Mouse (Mus musculus): ENCODE data around the gene Gm20816. TPM values are rescaled to one million over a fixed set of nuclear protein-coding genes. Genes with fewer than 3 reads are reported as not detected.
"Not testable (repeated sequence)": the region's sequence is repeated elsewhere in the genome, so short reads cannot be mapped to it uniquely, and the experiment has no call there.

Gene Gm20816
- polyA plus RNA-seq (2015; fragmentation: Nextera tagmentation; extraction: Ambion mirVana), result not detected in 2 replicates

GRCm38 (mm10) chrY:68537655-68538054 is at the start of gene Gm20816:
Gm20816 (plus strand) TSS chrY:68537955.
- H3K4me1 ChIP-seq (ENCODE audit: control insufficient read depth, insufficient read depth, low read length); H3K9ac ChIP-seq (ENCODE audit: low read length); H3K4me2 ChIP-seq (ENCODE audit: low read depth, low read length); H3K36me3 ChIP-seq (ENCODE audit: control insufficient read depth, insufficient read depth); H3K4me3 ChIP-seq (ENCODE audit: low read length); H3K27me3 ChIP-seq (ENCODE audit: control insufficient read depth, insufficient read depth, low read length); H3K9me3 ChIP-seq (replicated peaks; ENCODE audit: control insufficient read depth, low read length); H3K27ac ChIP-seq (ENCODE audit: low read length); ATAC-seq (replicated peaks; ENCODE audit: extremely low read depth, insufficient read depth, low FRiP score): not testable (repeated sequence)
- no CpG with 5 or more reads among the region's 3 CpGs for WGBS

Other genes with a start within 250 kb of the Gm20816 start
- not detected in 2 replicates for gene Gm20937, start 243.1 kb upstream of the Gm20816 start, polyA plus RNA-seq (2015; fragmentation: Nextera tagmentation; extraction: Ambion mirVana)

Data from heart, embryonic 16.5 days (tissue).